Mouse (Mus musculus) intestine, postnatal 0 days (tissue): ENCODE measurements around the gene Nox1. TPM values are rescaled to one million over a fixed set of nuclear protein-coding genes. Genes with fewer than 3 reads are reported as not detected.
"Not testable (repeated sequence)": the region's sequence is repeated elsewhere in the genome, so short reads cannot be mapped to it uniquely, and the experiment has no call there.

Source experiments
- ATAC-seq: fragments of 200-750 bp; cut with Nextera tagmentation; 2 replicates; pipeline ENCODE4 v1.8.0; 2017; ENCODE audit warnings: mild to moderate bottlenecking, moderate TSS enrichment, moderate library complexity
- H3K27ac ChIP-seq: fragments of 300-500 bp; sonication (generic); 2 replicates; pipeline ENCODE4 v1.5.1; 2014; ENCODE audit warnings: mild to moderate bottlenecking, low read depth, low read length, moderate library complexity
- H3K27me3 ChIP-seq: fragments of 300-500 bp; sonication (generic); replicated peaks from 2 replicates; pipeline ENCODE4 v1.6.1; 2014; ENCODE audit warnings: low read length, mixed read lengths; ENCODE audit not compliant: control insufficient read depth, insufficient read depth
- H3K36me3 ChIP-seq: fragments of 300-500 bp; sonication (generic); 2 replicates; pipeline ENCODE4 v1.6.1; 2014; ENCODE audit warnings: mild to moderate bottlenecking, moderate library complexity; ENCODE audit not compliant: control insufficient read depth, insufficient read depth
- H3K4me1 ChIP-seq: fragments of 300-500 bp; sonication (generic); replicated peaks from 2 replicates; pipeline ENCODE4 v1.6.1; 2014; ENCODE audit warnings: antibody characterized with exemption, low read length, mixed read lengths; ENCODE audit not compliant: control insufficient read depth, insufficient read depth
- H3K4me2 ChIP-seq: fragments of 300-500 bp; sonication (generic); replicated peaks from 2 replicates; pipeline ENCODE4 v1.6.1; 2014; ENCODE audit warnings: low read depth, mild to moderate bottlenecking, moderate library complexity
- H3K4me3 ChIP-seq: fragments of 300-500 bp; sonication (generic); 2 replicates; pipeline ENCODE4 v1.5.1; 2014; ENCODE audit warnings: low read depth, low read length
- H3K9ac ChIP-seq: fragments of 300-500 bp; sonication (generic); 2 replicates; pipeline ENCODE4 v1.6.1; 2014; ENCODE audit warnings: mild to moderate bottlenecking, low read depth, low read length
- H3K9me3 ChIP-seq: fragments of 300-500 bp; sonication (generic); 2 replicates; pipeline ENCODE4 v1.6.1; 2016; ENCODE audit warnings: mixed run types; ENCODE audit not compliant: control insufficient read depth
- CTCF ChIP-seq: sonication (generic); IDR thresholded peaks from 2 replicates; pipeline ENCODE4 v1.5.1; 2016; ENCODE audit warnings: low read depth, mild to moderate bottlenecking, control low read depth, antibody characterized with exemption, moderate library complexity
- WGBS: fragments of 180-500 bp; shearing (Covaris S2); extraction: QIAGEN DNeasy Blood & Tissue Kit; methylation state at CpG from one replicate; pipeline ENCODE4 v1.1.7; 2014; 5-methylcytosine and 5-hydroxymethylcytosine counted together
- polyA plus RNA-seq: library from polyadenylated mRNA; unstranded; fragments of >200 nt; fragmentation: Nextera tagmentation; extraction: Ambion mirVana; gene quantifications from 2 replicates; pipeline ENCODE4 v1.2.1, GENCODE M21; 2015

The Nox1 gene
- polyA plus RNA-seq, 1 experiment from 2014 or later, result 0.46 TPM

GRCm38 (mm10) chrX:134220618-134221017 lies 1.1 kb downstream of the Nox1 start:
- WGBS, result 57% methylated on average over 3 of the region's 3 CpGs
- H3K4me3 ChIP-seq, result no peak overlapping the region
- H3K27ac ChIP-seq, result no peak overlapping the region
- no peak for TF ChIP-seq CTCF
- no peak overlapping the region for H3K4me2 ChIP-seq
- no peak overlapping the region for H3K9ac ChIP-seq
- no peaks in the 10 kb centered on the region; the same call in 1 of the 2 replicates for H3K36me3 ChIP-seq
- ATAC-seq, result no peak
- H3K9me3 ChIP-seq, result no peaks in the 10 kb centered on the region
- H3K27me3 ChIP-seq, result no peaks in the 10 kb centered on the region
- no peaks in the 10 kb centered on the region for H3K4me1 ChIP-seq

GRCm38 (mm10) chrX:134218161-134218560 lies 3.6 kb downstream of the Nox1 start:
- H3K4me1 ChIP-seq, result no peaks in the 10 kb centered on the region
- ATAC-seq, result no peak
- H3K36me3 ChIP-seq, result no peaks in the 10 kb centered on the region; the same call in 1 of the 2 replicates
- H3K4me2 ChIP-seq, result no peak overlapping the region
- H3K9ac ChIP-seq, result no peak overlapping the region
- no peaks in the 10 kb centered on the region for H3K9me3 ChIP-seq
- 71% methylated on average over 4 of the region's 4 CpGs for WGBS
- no peaks in the 10 kb centered on the region for H3K27me3 ChIP-seq
- no peak overlapping the region for H3K4me3 ChIP-seq
- no peak overlapping the region for H3K27ac ChIP-seq
- TF ChIP-seq CTCF, result no peak

GRCm38 (mm10) chrX:134211151-134211642 lies 10.6 kb downstream of the Nox1 start:
- H3K4me1 ChIP-seq, result no peaks in the 10 kb centered on the region
- H3K9me3 ChIP-seq, result no peaks in the 10 kb centered on the region
- no peaks in the 10 kb centered on the region for H3K27me3 ChIP-seq
- TF ChIP-seq CTCF, result no peak
- no peak for ATAC-seq
- H3K9ac ChIP-seq, result no peak overlapping the region
- H3K4me3 ChIP-seq, result no peak overlapping the region
- H3K4me2 ChIP-seq, result no peak overlapping the region
- no peak overlapping the region for H3K27ac ChIP-seq
- no peaks in the 10 kb centered on the region for H3K36me3 ChIP-seq
- 95% methylated on average over 7 of the region's 7 CpGs for WGBS

- no peaks in the 10 kb centered on the region for H3K4me1 ChIP-seq
- H3K27ac ChIP-seq, result no peak overlapping the region
- 63% methylated on average over 2 of the region's 2 CpGs for WGBS
- no peaks in the 10 kb centered on the region for H3K9me3 ChIP-seq
- H3K36me3 ChIP-seq, result no peaks in the 10 kb centered on the region
- TF ChIP-seq CTCF, result no peak
- no peak for ATAC-seq
- H3K9ac ChIP-seq, result no peak overlapping the region
- H3K4me3 ChIP-seq, result no peak overlapping the region
- H3K27me3 ChIP-seq, result no peaks in the 10 kb centered on the region
- no peak overlapping the region for H3K4me2 ChIP-seq
These were observed 13.3 kb downstream of the Nox1 start for GRCm38 (mm10) chrX:134208491-134208890.

- H3K4me3 ChIP-seq, H3K9me3 ChIP-seq, H3K4me2 ChIP-seq, ATAC-seq, H3K27ac ChIP-seq, H3K9ac ChIP-seq, H3K36me3 ChIP-seq, H3K27me3 ChIP-seq, H3K4me1 ChIP-seq: not testable (repeated sequence)
- WGBS, result 95% methylated on average over 9 of the region's 9 CpGs
These were observed 34.6 kb downstream of the Nox1 start, which contains the start of gene Arl13a for GRCm38 (mm10) chrX:134187201-134187600. Gene Arl13a (plus strand): TSS chrX:134187501.

- Histone ChIP-seq H3K27me3 (no peaks in the 10 kb centered on the region), H3K9me3 (no peaks in the 10 kb centered on the region), H3K4me1 (no peaks in the 10 kb centered on the region), H3K36me3 (no peaks in the 10 kb centered on the region), H3K4me3 (no peak overlapping the region), H3K9ac (no peak overlapping the region), H3K4me2 (no peak overlapping the region), H3K27ac (no peak overlapping the region)
- 88% methylated on average over 1 of the region's 1 CpGs for WGBS
- TF ChIP-seq CTCF, result no peak
- no peak for ATAC-seq
These were observed 47.1 kb downstream of the Nox1 start for GRCm38 (mm10) chrX:134174699-134175098.

GRCm38 (mm10) chrX:134170584-134170983 lies 51.2 kb downstream of the Nox1 start:
- H3K36me3 ChIP-seq, result no peaks in the 10 kb centered on the region
- no peak overlapping the region for H3K4me3 ChIP-seq
- no peak overlapping the region for H3K9ac ChIP-seq
- H3K4me1 ChIP-seq, result no peaks in the 10 kb centered on the region
- no peak overlapping the region for H3K4me2 ChIP-seq
- no peak overlapping the region for H3K27ac ChIP-seq
- no peak for TF ChIP-seq CTCF
- no peak for ATAC-seq
- H3K9me3 ChIP-seq, result no peaks in the 10 kb centered on the region
- 86% methylated on average over 1 of the region's 1 CpGs for WGBS
- H3K27me3 ChIP-seq, result no peaks in the 10 kb centered on the region
